Mouse (Mus musculus) kidney, embryonic 16.5 days (tissue): ENCODE data around the gene AW551984. TPM values are rescaled to one million over a fixed set of nuclear protein-coding genes. Genes with fewer than 3 reads are reported as not detected.

Experiments
- ATAC-seq: fragments of 200-750 bp; cut with Nextera tagmentation; 2 replicates; pipeline ENCODE4 v1.8.0; 2017; ENCODE audit warnings: moderate TSS enrichment; ENCODE audit not compliant: low FRiP score, low TSS enrichment
- H3K27ac ChIP-seq: fragments of 300-500 bp; sonication (generic); 2 replicates; pipeline ENCODE4 v1.5.1; 2014; ENCODE audit warnings: low read length
- H3K27me3 ChIP-seq: fragments of 300-500 bp; sonication (generic); 2 replicates; pipeline ENCODE4 v1.6.1; 2014; ENCODE audit warnings: low read length, control low read depth, mixed read lengths; ENCODE audit not compliant: insufficient read depth
- H3K36me3 ChIP-seq: fragments of 300-500 bp; sonication (generic); 2 replicates; pipeline ENCODE4 v1.6.1; 2014; ENCODE audit warnings: low read length, control low read depth, mixed read lengths; ENCODE audit not compliant: insufficient read depth
- H3K4me1 ChIP-seq: fragments of 300-500 bp; sonication (generic); 2 replicates; pipeline ENCODE4 v1.6.1; 2014; ENCODE audit warnings: low read length, control low read depth, mixed read lengths; ENCODE audit not compliant: insufficient read depth
- H3K4me2 ChIP-seq: fragments of 300-500 bp; sonication (generic); replicated peaks from 2 replicates; pipeline ENCODE4 v1.6.1; 2014; ENCODE audit warnings: low read depth, low read length
- H3K4me3 ChIP-seq: fragments of 300-500 bp; sonication (generic); 2 replicates; pipeline ENCODE4 v1.5.1; 2014; ENCODE audit warnings: mild to moderate bottlenecking, low read length
- H3K9ac ChIP-seq: fragments of 300-500 bp; sonication (generic); replicated peaks from 2 replicates; pipeline ENCODE4 v1.6.1; 2014; ENCODE audit warnings: low read length
- H3K9me3 ChIP-seq: fragments of 300-500 bp; sonication (generic); 2 replicates; pipeline ENCODE4 v1.6.1; 2016; ENCODE audit warnings: low read length, control low read depth
- whole genome bisulfite sequencing: fragments of 180-500 bp; shearing (Covaris S2); extraction: QIAGEN DNeasy Blood & Tissue Kit; methylation state at CpG from one replicate; pipeline ENCODE4 v1.1.7; 2014; 5-methylcytosine and 5-hydroxymethylcytosine counted together
- polyA plus RNA-seq: library from polyadenylated mRNA; unstranded; fragments of >200 nt; fragmentation: Nextera tagmentation; extraction: Ambion mirVana; gene quantifications from 2 replicates; pipeline ENCODE4 v1.2.1, GENCODE M21; 2015

The AW551984 gene
- polyA plus RNA-seq = 15.5 and 16.2 TPM in 2 replicates

- Histone ChIP-seq H3K36me3 (no peaks in the 10 kb centered on the region), H3K4me1 (peaks cover 12% of the 10 kb centered on the region; the same call in 1 of the 2 replicates), H3K4me3 (peak within 1 kb of the TSS; percentile 52), H3K9ac (peak within 1 kb of the TSS; percentile 63), H3K4me2 (peak within 1 kb of the TSS; percentile 88), H3K27me3 (peaks cover 7% of the 10 kb centered on the region; the same call in 1 of the 2 replicates), H3K9me3 (no peaks in the 10 kb centered on the region), H3K27ac (no peak within 1 kb of the TSS)
- peak; percentile 65 for ATAC-seq
- under 1% methylated on average over 8 of the region's 8 CpGs for WGBS
Measured at GRCm38 (mm10) chr9:39603999-39604453, at the start of gene AW551984. Gene AW551984, minus strand, starts transcription at chr9:39604403.

GRCm38 (mm10) chr9:39647382-39647781, 43.2 kb upstream of the AW551984 start:
- H3K9ac ChIP-seq = no peak overlapping the region
- no peak overlapping the region for H3K4me2 ChIP-seq
- no peak for ATAC-seq
- H3K27me3 ChIP-seq = no peaks in the 10 kb centered on the region
- no peaks in the 10 kb centered on the region for H3K4me1 ChIP-seq
- H3K4me3 ChIP-seq = no peak overlapping the region
- no peaks in the 10 kb centered on the region for H3K36me3 ChIP-seq
- 86% methylated on average over 4 of the region's 4 CpGs for WGBS
- H3K27ac ChIP-seq = no peak overlapping the region
- no peaks in the 10 kb centered on the region for H3K9me3 ChIP-seq

DNA sequence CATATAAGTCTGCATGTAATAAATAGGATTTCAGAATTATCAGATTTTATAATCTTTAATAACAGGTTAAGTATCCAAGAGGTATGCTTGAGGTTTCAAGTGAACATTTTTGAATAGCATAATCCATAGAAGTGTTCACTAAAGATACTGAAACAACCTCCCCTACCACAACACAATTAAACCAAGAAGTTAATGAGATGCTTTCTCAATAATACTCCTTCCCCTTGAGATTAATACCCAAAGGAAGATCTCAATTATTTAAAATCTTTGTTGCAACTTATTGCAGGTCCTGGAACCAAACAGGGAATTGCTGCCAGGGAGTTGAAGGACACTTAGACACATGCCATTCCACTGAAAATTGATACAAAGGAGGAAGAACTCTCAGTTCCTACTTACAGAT, 40.6 kb upstream of the AW551984 start, which contains the start of gene Olfr961:
Olfr961 (plus strand) TSS at position 301 of the 400 bp plus-strand sequence.
- H3K4me1 ChIP-seq = no peaks in the 10 kb centered on the region
- H3K4me2 ChIP-seq = no peak within 1 kb of the TSS
- no peaks in the 10 kb centered on the region for H3K36me3 ChIP-seq
- H3K9ac ChIP-seq = no peak within 1 kb of the TSS
- H3K9me3 ChIP-seq = no peaks in the 10 kb centered on the region
- no peaks in the 10 kb centered on the region for H3K27me3 ChIP-seq
- no peak within 1 kb of the TSS for H3K27ac ChIP-seq
- no peak within 1 kb of the TSS for H3K4me3 ChIP-seq
- ATAC-seq = no peak

DNA sequence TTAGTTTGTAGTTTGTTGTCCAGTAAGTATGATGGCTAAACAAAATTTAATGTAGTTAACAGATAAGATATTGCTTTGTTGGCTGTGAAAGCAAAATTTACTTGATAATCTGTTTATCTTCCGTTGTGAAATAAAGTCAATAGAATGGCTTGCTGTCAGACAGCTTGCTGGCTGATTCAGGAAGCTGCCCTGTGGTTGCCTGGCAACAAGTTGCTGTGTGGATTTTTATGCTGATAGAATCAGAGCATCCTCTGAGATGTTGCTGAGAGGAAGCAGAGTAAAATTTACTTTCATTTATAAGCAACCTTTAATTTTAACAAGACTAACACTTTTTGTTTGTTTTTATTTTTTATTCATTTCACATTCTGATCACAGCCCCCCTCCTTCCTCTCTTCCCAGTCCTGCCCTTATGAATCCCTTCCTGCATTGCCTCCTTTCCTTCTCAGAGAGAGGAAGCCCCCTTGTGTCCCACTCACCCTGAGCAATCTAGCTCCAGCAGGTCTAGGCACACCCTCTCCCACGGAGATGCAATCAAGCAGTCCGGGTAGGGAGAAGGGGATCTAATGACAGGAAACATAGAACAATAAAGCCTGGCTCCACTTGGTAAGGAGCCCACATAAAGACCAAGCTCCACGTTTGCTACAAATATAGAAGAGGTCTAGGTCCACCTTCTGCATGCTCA, 29.9 kb upstream of the AW551984 start:
- H3K27me3 ChIP-seq = no peaks in the 10 kb centered on the region
- H3K4me3 ChIP-seq = no peak overlapping the region
- H3K9me3 ChIP-seq = no peaks in the 10 kb centered on the region
- H3K36me3 ChIP-seq = no peaks in the 10 kb centered on the region
- H3K27ac ChIP-seq = no peak overlapping the region
- 15% methylated on average over 4 of the region's 4 CpGs for WGBS
- ATAC-seq = no peak
- no peak overlapping the region for H3K9ac ChIP-seq
- no peaks in the 10 kb centered on the region for H3K4me1 ChIP-seq
- no peak overlapping the region for H3K4me2 ChIP-seq

DNA sequence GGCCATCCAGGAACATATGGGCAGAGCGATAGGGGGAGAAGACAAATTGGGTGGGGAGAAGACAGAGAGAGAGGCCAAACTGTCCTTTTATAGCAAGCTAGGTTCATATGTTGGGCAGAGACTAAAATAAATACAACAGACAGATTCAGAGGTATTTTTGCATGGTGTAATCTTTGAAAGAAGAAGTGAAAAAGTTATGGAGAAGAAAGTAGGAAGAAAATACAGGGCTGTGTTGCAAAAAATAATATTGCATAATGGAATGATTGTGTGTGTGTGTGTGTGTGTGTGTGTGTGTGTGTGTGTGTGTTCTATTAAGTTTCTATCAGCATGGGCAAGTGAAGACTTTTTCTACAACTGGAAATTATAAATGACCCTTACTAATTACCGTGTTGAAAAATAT, 24.9 kb upstream of the AW551984 start:
- no peak overlapping the region for H3K4me3 ChIP-seq
- no peak for ATAC-seq
- H3K9ac ChIP-seq = no peak overlapping the region
- WGBS = 57% methylated on average over 2 of the region's 2 CpGs
- H3K27ac ChIP-seq = no peak overlapping the region
- no peaks in the 10 kb centered on the region for H3K36me3 ChIP-seq
- H3K4me1 ChIP-seq = no peaks in the 10 kb centered on the region
- no peaks in the 10 kb centered on the region for H3K9me3 ChIP-seq
- H3K4me2 ChIP-seq = no peak overlapping the region
- H3K27me3 ChIP-seq = no peaks in the 10 kb centered on the region

DNA sequence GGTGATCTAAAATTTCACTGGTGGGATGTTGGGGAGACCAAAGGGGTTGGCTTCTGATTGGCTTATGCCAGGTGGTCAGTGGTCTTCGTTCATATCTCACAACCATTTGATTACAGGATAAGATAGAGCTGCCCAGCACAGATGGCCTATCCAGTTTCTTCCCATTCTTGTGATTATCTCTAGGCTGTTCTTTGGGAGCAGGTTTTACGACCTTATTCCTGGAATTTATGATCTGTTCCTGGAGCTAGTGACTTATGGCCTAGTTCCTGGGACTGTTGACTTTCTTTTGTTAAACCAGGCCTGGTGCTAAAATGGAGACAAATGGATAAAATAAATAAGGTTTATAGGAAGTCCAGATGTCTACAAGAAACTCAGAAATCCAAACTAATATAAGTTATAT, 20.5 kb upstream of the AW551984 start:
- no peak for ATAC-seq
- no peaks in the 10 kb centered on the region for H3K27me3 ChIP-seq
- no peaks in the 10 kb centered on the region for H3K4me1 ChIP-seq
- no peaks in the 10 kb centered on the region for H3K9me3 ChIP-seq
- no peak overlapping the region for H3K4me2 ChIP-seq
- WGBS = 11% methylated on average over 2 of the region's 2 CpGs
- no peak overlapping the region for H3K9ac ChIP-seq
- H3K36me3 ChIP-seq = no peaks in the 10 kb centered on the region
- no peak overlapping the region for H3K4me3 ChIP-seq
- H3K27ac ChIP-seq = no peak overlapping the region

DNA sequence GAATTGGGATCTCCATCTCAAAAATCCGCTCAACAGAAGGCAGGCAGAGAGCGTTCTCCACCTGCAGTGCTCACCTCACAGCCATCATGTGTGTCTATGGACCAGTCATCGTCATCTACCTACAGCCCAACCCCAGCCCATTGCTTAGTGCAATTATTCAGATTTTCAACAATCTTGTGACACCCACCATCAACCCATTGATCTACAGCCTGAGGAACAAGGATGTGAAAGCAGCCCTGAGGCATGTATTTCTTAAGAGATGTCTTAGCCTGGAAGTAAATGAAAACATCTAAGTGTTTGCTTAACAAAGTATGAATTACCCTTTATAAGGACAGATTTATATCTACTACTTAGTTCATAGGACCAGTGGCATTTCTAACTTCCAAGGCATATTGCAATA, 19.6 kb upstream of the AW551984 start:
- no peaks in the 10 kb centered on the region for H3K9me3 ChIP-seq
- 85% methylated on average over 3 of the region's 3 CpGs for WGBS

GRCm38 (mm10) chr9:39621073-39621472, 16.9 kb upstream of the AW551984 start, which contains the start of gene Olfr960:
Gene Olfr960, plus strand, starts transcription at chr9:39621373.
- Histone ChIP-seq H3K4me2 (no peak within 1 kb of the TSS), H3K27ac (no peak within 1 kb of the TSS)

More for the DNA sequence above, 19.6 kb upstream of the AW551984 start:
- H3K4me3 ChIP-seq = no peak overlapping the region
- no peak overlapping the region for H3K27ac ChIP-seq
- ATAC-seq = no peak
- H3K9ac ChIP-seq = no peak overlapping the region
- H3K4me2 ChIP-seq = no peak overlapping the region
- H3K27me3 ChIP-seq = no peaks in the 10 kb centered on the region
- H3K36me3 ChIP-seq = no peaks in the 10 kb centered on the region
- no peaks in the 10 kb centered on the region for H3K4me1 ChIP-seq

GRCm38 (mm10) chr9:39611953-39612352, 7.8 kb upstream of the AW551984 start:
- no peaks in the 10 kb centered on the region for H3K27me3 ChIP-seq
- H3K27ac ChIP-seq = no peak overlapping the region
- no peak overlapping the region for H3K9ac ChIP-seq
- WGBS = 60% methylated on average over 1 of the region's 1 CpGs
- H3K4me3 ChIP-seq = no peak overlapping the region
- no peaks in the 10 kb centered on the region for H3K36me3 ChIP-seq
- H3K4me1 ChIP-seq = no peaks in the 10 kb centered on the region
- H3K4me2 ChIP-seq = no peak overlapping the region
- no peak for ATAC-seq
- no peaks in the 10 kb centered on the region for H3K9me3 ChIP-seq

More at GRCm38 (mm10) chr9:39621073-39621472, 16.9 kb upstream of the AW551984 start, which contains the start of gene Olfr960:
- Histone ChIP-seq H3K9me3 (no peaks in the 10 kb centered on the region), H3K9ac (no peak within 1 kb of the TSS), H3K36me3 (no peaks in the 10 kb centered on the region), H3K4me1 (no peaks in the 10 kb centered on the region), H3K27me3 (no peaks in the 10 kb centered on the region), H3K4me3 (no peak within 1 kb of the TSS)
- WGBS = 80% methylated on average over 1 of the region's 1 CpGs
- no peak for ATAC-seq

DNA sequence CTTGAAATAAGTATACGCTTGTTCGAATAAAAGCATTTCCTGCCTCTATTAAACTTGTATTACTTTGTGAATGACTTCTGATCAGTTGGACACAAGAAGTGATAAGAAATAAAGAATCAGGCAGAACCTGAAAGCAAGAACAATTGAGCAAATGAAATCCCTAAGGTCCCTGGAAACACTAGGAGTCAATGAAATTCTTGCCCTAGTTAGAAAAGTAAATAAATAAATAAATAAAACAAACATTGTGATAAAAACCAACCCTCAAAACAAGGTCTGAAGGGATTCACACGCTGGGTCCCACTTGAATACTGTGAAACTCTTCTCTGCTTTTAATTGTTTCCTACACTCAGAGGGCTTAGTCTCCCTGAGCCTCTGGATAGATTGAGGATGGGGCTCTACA, 6.2 kb upstream of the AW551984 start, which contains the start of gene Olfr148:
Olfr148 (plus strand) TSS at position 301 of the 400 bp plus-strand sequence.
- no peak within 1 kb of the TSS for H3K4me2 ChIP-seq
- no peak within 1 kb of the TSS for H3K27ac ChIP-seq
- WGBS = 78% methylated on average over 3 of the region's 3 CpGs
- ATAC-seq = no peak
- no peaks in the 10 kb centered on the region for H3K36me3 ChIP-seq
- no peaks in the 10 kb centered on the region for H3K27me3 ChIP-seq
- no peaks in the 10 kb centered on the region for H3K4me1 ChIP-seq
- no peaks in the 10 kb centered on the region for H3K9me3 ChIP-seq
- H3K9ac ChIP-seq = no peak within 1 kb of the TSS
- H3K4me3 ChIP-seq = no peak within 1 kb of the TSS
